Mouse (Mus musculus) midbrain, embryonic 16.5 days (tissue): ENCODE measurements around the gene Tbc1d2b. TPM values are rescaled to one million over a fixed set of nuclear protein-coding genes. Genes with fewer than 3 reads are reported as not detected.

Experiments used
- ATAC-seq: fragments of 200-750 bp; cut with Nextera tagmentation; 2 replicates; pipeline ENCODE4 v1.8.0; 2017; ENCODE audit warnings: moderate TSS enrichment
- H3K27ac ChIP-seq: fragments of 300-500 bp; sonication (generic); 2 replicates; pipeline ENCODE4 v1.5.1; 2014; ENCODE audit warnings: mild to moderate bottlenecking, low read length, mixed read lengths
- H3K27me3 ChIP-seq: fragments of 300-500 bp; sonication (generic); 2 replicates; pipeline ENCODE4 v1.6.1; 2014; ENCODE audit warnings: low read depth, low read length, mixed read lengths; ENCODE audit not compliant: control insufficient read depth, insufficient read depth
- H3K36me3 ChIP-seq: fragments of 300-500 bp; sonication (generic); 2 replicates; pipeline ENCODE4 v1.6.1; 2014; ENCODE audit warnings: mild to moderate bottlenecking, low read length, moderate library complexity, mixed read lengths; ENCODE audit not compliant: control insufficient read depth, insufficient read depth
- H3K4me1 ChIP-seq: fragments of 300-500 bp; sonication (generic); 2 replicates; pipeline ENCODE4 v1.6.1; 2014; ENCODE audit warnings: mild to moderate bottlenecking, low read length, mixed read lengths; ENCODE audit not compliant: control insufficient read depth, insufficient read depth
- H3K4me2 ChIP-seq: fragments of 300-500 bp; sonication (generic); 2 replicates; pipeline ENCODE4 v1.6.1; 2014; ENCODE audit warnings: mild to moderate bottlenecking, low read length, mixed read lengths
- H3K4me3 ChIP-seq: fragments of 300-500 bp; sonication (generic); 2 replicates; pipeline ENCODE4 v1.5.1; 2014; ENCODE audit warnings: low read depth, mild to moderate bottlenecking, low read length, moderate library complexity, mixed read lengths
- H3K9ac ChIP-seq: fragments of 300-500 bp; sonication (generic); 2 replicates; pipeline ENCODE4 v1.6.1; 2014; ENCODE audit warnings: low read depth, low read length, mixed read lengths
- H3K9me3 ChIP-seq: fragments of 300-500 bp; sonication (generic); replicated peaks from 2 replicates; pipeline ENCODE4 v1.6.1; 2014; ENCODE audit warnings: mild to moderate bottlenecking, low read length, mixed read lengths; ENCODE audit not compliant: control insufficient read depth, poor library complexity, severe bottlenecking
- WGBS: fragments of 180-500 bp; shearing (Covaris S2); extraction: QIAGEN DNeasy Blood & Tissue Kit; methylation state at CpG from one replicate; pipeline ENCODE4 v1.1.7; 2014; 5-methylcytosine and 5-hydroxymethylcytosine counted together
- polyA plus RNA-seq: library from polyadenylated mRNA; unstranded; fragments of >200 nt; fragmentation: Nextera tagmentation; extraction: Ambion mirVana; gene quantifications from 2 replicates; pipeline ENCODE4 v1.2.1, GENCODE M21; 2015

Gene Tbc1d2b
- polyA plus RNA-seq, 1 experiment from 2014 or later = 7.3 TPM

DNA sequence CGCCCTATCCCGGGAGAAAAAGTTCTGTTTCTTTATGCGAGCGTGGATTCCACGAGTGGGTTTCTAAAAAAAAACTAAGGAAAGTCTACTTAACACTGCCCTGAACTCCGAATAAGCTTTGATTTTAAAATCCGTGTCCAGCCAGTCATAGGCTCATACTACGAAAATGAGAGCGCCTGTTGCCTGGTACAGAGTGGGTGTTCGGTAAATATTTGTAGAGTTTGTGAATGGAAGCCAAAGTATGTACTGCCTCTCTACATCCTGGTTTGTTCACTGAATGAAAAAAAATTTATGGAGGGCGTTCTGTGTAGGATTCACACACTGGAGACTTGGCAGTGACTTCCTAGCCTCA, 316 bp upstream of the Tbc1d2b start:
- Histone ChIP-seq H3K4me3 (peak overlapping the region; percentile 84), H3K27me3 (no peaks in the 10 kb centered on the region), H3K9me3 (no peaks in the 10 kb centered on the region), H3K4me2 (peak overlapping the region; percentile 82), H3K9ac (peak overlapping the region; percentile 79), H3K36me3 (no peaks in the 10 kb centered on the region), H3K4me1 (peaks cover 17% of the 10 kb centered on the region), H3K27ac (no peak overlapping the region)
- ATAC-seq = peak; percentile 37
- 16% methylated on average over 11 of the region's 11 CpGs for WGBS

DNA sequence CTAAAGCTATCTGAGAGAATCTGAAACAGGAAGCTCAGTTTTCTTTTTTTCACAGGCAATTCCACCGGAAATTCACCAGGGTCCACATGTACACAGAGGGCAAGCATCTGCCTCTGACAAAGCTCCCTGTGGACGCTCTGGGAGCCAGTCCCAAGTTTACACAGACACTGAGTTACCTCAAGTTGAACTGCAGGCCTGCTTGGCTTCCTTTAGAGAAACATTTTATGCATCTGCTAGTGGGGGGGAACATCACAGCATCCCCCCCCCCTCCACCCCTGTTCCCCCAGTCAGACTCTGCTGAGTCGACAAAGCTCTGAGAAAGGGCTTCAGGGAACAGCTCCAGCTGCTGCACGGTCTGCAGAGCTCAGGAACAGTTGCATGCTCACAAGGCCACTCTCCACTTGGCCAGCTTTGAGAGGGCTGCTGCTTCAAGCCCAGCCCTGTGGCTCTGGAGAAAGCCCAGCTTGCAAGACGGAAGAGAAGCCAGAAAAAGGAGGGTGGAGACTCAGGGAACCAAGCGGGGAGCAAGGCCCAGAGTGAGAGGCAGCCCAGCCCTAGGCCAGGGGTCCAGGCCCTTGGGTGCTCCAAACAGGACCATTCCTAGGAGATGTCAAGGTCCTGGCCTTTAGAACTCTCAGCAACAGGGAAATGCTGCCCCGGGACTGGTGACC, 1.5 kb downstream of the Tbc1d2b start:
- no peaks in the 10 kb centered on the region for H3K36me3 ChIP-seq
- H3K9me3 ChIP-seq = no peaks in the 10 kb centered on the region
- 33% methylated on average over 7 of the region's 7 CpGs for WGBS
- peak overlapping the region; percentile 79 for H3K9ac ChIP-seq
- H3K4me2 ChIP-seq = peak overlapping the region; percentile 82
- peak overlapping the region; percentile 84 for H3K4me3 ChIP-seq
- H3K27me3 ChIP-seq = no peaks in the 10 kb centered on the region
- ATAC-seq = peak; percentile 29
- no peak overlapping the region for H3K27ac ChIP-seq
- H3K4me1 ChIP-seq = peaks cover 17% of the 10 kb centered on the region

DNA sequence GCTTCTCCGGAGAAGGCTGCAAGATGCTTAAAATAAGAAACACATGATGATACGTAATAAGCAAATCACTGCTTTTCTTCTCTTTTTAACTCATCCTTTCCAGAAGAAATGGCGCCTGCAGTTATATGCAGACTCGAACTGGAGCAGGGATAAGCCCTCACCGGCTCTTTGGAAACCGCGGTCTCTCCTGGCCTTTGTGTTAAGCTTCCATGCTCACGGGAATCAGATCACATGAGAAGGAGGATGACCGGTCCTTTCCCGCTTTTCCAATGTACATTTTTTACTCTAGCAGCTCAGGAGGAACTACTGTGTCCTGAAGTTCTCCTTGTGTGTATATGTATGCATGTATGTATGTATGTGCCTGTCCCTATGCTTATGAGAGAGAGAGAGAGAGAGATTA, 3.7 kb downstream of the Tbc1d2b start:
- no peaks in the 10 kb centered on the region for H3K9me3 ChIP-seq
- H3K4me1 ChIP-seq = peaks cover 17% of the 10 kb centered on the region
- no peak overlapping the region for H3K27ac ChIP-seq
- H3K27me3 ChIP-seq = no peaks in the 10 kb centered on the region
- 89% methylated on average over 10 of the region's 10 CpGs for WGBS
- no peak for ATAC-seq
- H3K36me3 ChIP-seq = no peaks in the 10 kb centered on the region
- H3K4me2 ChIP-seq = no peak overlapping the region
- H3K4me3 ChIP-seq = no peak overlapping the region
- H3K9ac ChIP-seq = no peak overlapping the region

DNA sequence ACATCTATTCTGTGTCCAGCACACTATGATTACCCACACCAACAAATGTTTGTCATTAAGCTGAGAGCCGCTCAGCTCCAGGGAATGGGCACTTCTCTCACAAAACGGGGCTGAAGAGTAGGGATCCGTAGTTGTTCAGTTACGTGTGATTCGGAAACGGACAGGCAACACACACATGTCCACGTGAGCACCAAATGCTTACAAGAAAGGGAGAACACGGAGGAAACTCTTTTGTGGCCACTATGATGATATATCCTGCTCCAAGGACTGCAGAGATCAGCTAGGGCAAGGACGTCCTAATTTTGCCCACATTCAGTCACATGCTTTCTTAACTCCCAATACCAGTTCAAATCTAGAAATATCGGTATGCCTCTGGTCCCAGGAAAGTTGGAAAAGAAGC, 4.5 kb downstream of the Tbc1d2b start:
- no peak for ATAC-seq
- no peak overlapping the region for H3K9ac ChIP-seq
- peaks cover 17% of the 10 kb centered on the region for H3K4me1 ChIP-seq
- no peak overlapping the region for H3K4me2 ChIP-seq
- no peaks in the 10 kb centered on the region for H3K9me3 ChIP-seq
- H3K27ac ChIP-seq = no peak overlapping the region
- no peaks in the 10 kb centered on the region for H3K27me3 ChIP-seq
- no peak overlapping the region for H3K4me3 ChIP-seq
- H3K36me3 ChIP-seq = no peaks in the 10 kb centered on the region
- 90% methylated on average over 10 of the region's 10 CpGs for WGBS

DNA sequence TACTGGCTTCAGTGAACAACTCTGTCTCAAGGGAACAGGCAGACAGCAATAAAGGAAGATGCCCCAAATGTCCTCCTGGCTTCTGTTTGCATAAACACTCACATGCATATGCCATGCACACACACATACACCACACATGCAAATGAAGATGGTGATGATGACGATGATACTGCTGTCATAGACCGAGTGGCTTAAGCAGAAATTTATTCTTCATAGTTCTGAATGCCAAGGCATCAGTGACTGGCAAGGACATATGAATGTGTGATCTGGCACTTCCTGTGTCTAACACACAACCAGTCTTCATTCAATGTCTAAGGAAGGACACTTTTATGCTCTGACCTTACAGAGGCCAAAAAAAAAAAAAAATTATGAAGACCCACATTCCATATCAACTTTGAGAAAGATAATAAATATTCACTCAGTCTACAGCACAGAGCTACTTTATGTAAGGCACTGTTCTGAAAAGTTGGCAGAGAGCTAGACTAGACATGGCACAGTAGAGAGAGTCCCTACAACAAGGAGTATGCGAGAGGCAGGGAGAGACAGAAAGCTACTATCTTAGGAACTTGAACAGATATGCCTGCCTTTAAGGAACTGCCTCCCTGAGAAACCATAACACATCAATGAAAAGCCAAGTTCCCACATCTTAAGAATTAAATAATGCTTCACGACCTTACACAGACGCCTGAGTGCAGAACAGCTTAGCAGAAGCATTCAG, 5.1 kb downstream of the Tbc1d2b start:
- ATAC-seq = no peak
- Histone ChIP-seq H3K9me3 (no peaks in the 10 kb centered on the region), H3K27ac (no peak overlapping the region), H3K27me3 (no peaks in the 10 kb centered on the region), H3K4me3 (no peak overlapping the region), H3K36me3 (no peaks in the 10 kb centered on the region), H3K9ac (no peak overlapping the region), H3K4me2 (no peak overlapping the region), H3K4me1 (peaks cover 15% of the 10 kb centered on the region)
- WGBS = 87% methylated on average over 5 of the region's 5 CpGs

DNA sequence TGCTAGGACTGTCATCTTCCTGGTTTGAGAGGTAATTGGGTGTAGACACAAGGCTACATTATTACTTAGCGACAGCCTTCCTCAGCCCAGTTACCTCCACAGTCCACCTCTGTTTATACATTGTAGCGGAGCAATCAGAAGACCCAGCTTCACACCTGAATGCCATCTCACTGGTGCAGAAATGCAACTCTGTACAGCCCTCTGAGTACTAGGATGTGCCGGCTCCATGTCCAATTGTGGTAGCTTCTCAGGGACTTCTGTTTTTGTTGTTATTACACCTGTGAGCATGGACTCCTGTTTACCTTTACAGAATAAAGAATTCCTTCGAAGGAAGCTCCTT, 7.3 kb downstream of the Tbc1d2b start:
- ATAC-seq = no peak
- 86% methylated on average over 4 of the region's 4 CpGs for WGBS
- Histone ChIP-seq H3K9ac (no peak overlapping the region), H3K4me3 (no peak overlapping the region), H3K4me1 (no peaks in the 10 kb centered on the region), H3K9me3 (no peaks in the 10 kb centered on the region), H3K27ac (no peak overlapping the region), H3K4me2 (no peak overlapping the region), H3K36me3 (no peaks in the 10 kb centered on the region), H3K27me3 (no peaks in the 10 kb centered on the region)

DNA sequence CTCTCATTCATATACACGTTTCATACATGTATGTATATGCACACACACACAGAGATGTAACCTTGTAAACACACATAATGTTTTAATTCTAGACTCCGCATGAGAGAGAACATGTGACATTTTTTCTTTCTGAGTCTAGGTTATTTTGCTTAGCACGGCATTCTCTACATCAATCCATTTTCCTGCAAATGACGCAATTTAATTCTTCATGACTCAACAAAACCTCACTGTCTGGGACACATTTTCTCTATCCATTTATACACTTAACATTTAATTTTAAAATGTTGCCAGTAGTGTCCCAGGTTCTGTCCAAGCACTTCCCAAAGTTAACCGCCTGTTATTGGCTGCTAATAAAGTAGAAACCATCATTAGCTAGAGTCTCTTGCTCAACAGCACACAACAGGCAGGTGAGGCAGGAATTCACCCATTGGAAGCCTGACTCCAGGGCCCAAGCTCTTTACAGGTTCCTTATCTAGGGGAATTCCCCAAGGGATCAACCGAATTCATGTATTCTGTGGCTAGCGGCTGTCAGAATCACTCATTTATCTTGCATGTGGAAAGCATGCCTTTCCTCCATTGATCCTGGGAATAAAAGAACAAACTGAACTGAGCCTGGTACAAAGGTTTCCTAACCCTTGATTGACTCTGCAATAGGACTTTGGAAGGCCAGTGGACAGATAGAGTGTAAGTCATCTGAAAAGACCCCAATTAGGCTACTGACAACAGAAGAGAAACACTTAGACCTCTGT, 7.8 kb downstream of the Tbc1d2b start:
- WGBS = 86% methylated on average over 7 of the region's 7 CpGs
- no peak overlapping the region for H3K4me3 ChIP-seq
- no peak overlapping the region for H3K9ac ChIP-seq
- no peaks in the 10 kb centered on the region for H3K36me3 ChIP-seq
- H3K4me2 ChIP-seq = no peak overlapping the region
- H3K4me1 ChIP-seq = no peaks in the 10 kb centered on the region
- no peaks in the 10 kb centered on the region for H3K9me3 ChIP-seq
- ATAC-seq = no peak
- H3K27me3 ChIP-seq = no peaks in the 10 kb centered on the region
- no peak overlapping the region for H3K27ac ChIP-seq

DNA sequence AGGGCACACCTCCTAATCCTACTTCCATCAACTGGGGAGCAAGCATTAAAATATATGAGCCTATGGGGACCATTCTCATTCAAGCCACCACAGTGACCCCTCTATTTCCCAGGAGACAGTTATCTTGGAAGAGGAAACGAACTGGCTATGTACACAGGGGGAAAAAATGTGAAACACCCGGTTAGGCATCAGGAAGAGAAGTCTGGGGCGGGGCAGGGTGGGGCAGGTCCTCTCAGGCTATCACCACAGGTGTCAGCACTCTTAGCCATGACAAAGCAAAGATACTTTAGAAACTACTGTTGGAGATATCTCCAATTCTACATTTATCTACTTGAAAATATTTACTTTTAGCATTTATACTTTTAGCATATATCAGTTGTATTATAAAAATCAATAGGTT, 8.5 kb downstream of the Tbc1d2b start:
- H3K9ac ChIP-seq = no peak overlapping the region
- no peaks in the 10 kb centered on the region for H3K4me1 ChIP-seq
- no peak overlapping the region for H3K4me2 ChIP-seq
- no peak overlapping the region for H3K27ac ChIP-seq
- ATAC-seq = no peak
- no peaks in the 10 kb centered on the region for H3K27me3 ChIP-seq
- WGBS = 82% methylated on average over 3 of the region's 3 CpGs
- no peaks in the 10 kb centered on the region for H3K9me3 ChIP-seq
- H3K36me3 ChIP-seq = no peaks in the 10 kb centered on the region
- H3K4me3 ChIP-seq = no peak overlapping the region
